Mouse (Mus musculus): ENCODE results near the gene Ppm1e.

Gene Ppm1e

DNA sequence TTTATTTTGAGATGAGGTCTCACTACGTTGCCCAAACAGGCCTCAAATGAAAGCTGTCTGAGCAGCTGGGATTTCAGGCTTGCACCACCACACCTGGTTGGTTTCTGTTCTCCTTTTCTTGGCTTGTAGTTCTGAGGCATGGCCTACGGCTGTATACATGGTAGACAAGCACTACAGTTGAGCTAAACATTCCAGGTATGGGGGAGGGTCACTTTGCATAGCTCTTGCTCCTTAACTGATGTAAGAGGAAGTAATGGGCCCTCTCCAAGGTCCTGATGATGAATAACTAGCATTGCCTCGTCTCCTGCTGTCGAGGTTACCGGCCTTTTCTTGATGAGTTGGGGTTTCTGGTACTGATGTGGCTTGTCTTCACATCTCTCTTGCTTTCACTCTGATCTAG lies 104.7 kb downstream of the Ppm1e start:
- no peak for DNase-seq (ENCODE audit: low read depth in 2 of 2, low spot score in 2 of 2)

DNA sequence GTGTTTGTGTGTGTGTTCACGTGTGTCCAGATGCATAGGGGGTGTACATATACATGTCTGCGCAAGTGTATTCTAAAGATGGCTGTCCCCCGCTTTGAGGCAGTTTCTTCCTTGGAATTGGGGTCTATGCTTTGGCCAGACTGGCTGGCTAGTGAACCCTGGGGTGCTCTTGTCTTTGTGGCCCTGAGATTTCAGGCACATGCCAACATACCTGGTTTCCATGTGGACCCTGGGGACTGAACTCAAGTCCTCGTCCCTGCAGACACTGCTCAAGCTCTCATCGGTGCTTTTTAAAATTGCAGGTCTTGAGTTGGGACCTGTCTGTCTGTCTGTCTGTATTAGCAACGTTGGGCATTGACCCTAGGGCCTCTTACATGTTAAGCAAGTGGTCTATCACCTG lies 105.5 kb downstream of the Ppm1e start:
- DNase-seq (ENCODE audit: low read depth in 2 of 2, low spot score in 2 of 2): no peak

DNA sequence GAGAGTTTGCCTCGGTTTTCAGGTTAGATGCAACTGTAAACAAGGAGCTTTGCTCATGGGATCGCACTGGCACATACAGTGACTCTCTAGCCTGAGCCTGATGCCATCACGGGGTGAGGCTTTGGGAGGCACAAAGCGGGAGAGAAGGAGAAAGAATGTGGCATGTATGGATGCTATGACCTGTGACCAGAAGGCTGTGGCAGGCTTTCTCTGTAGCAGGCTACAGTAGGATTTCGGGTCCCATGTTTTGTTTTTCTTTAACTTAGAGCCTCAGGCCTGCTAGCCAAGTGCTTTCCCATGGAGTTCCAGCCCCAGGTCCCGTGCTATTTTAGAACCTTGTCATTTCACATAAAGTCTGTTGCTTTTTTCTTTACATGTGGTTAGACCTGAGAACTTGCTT lies 108.7 kb downstream of the Ppm1e start:
- DNase-seq (ENCODE audit: low read depth in 2 of 2, low spot score in 2 of 2): no peak

DNA sequence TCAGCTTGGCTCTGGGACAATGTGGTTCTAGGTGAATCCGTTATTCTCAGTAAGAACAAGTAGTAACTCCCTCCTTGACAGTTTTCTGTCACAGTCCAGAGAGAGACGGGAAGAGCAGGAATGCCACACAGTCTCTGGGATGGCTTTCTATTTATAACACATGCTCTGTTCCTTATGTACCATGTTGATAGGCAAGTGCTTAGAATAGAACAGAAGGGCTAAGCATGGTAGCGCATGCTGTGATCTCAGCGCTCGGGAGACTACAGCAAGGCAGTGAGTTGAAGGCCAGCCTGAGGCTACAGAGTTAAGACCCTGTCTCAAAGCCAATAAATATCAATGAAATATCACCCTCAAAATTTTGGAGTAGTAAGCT lies 111.3 kb downstream of the Ppm1e start:
- DNase-seq (ENCODE audit: low read depth in 2 of 2, low spot score in 2 of 2): no peak

DNA sequence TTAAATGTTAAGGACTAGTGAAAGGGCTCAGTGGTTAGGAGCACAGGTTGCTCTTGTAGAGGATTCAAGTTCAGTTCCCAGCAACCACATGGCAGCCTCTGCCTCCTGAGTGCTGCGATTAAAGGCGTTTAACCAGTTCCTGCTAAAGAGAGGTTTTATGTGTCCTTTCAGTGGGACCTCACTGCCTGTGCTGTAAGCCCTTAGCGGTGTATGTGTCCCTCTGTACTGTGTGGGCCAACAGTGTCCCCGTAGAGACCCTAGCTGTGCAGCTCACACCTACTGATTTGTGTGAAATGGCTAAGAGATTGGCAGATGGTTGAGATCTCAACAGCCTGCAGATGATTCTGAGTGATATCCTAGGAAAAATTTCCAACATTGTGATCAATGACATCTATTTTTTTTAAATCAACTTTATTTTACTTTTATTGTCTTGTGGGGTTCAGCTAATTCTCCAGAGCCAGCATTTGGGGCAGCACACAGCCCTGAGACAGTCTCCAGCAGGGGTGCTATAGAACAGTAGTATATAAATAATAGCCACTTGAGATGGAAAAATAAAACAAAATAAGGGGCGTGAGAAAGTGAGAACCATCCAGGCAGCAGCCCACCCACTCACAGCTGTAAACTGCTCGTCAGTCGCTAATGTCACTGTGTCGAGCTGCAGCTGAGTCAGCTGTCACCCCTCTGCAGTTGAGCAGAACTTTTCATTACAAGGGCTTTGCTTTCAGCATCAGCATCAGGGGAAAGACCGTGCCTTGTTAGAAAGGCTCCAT lies 111.9 kb downstream of the Ppm1e start:
- no peak for DNase-seq (ENCODE audit: low read depth in 2 of 2, low spot score in 2 of 2)

DNA sequence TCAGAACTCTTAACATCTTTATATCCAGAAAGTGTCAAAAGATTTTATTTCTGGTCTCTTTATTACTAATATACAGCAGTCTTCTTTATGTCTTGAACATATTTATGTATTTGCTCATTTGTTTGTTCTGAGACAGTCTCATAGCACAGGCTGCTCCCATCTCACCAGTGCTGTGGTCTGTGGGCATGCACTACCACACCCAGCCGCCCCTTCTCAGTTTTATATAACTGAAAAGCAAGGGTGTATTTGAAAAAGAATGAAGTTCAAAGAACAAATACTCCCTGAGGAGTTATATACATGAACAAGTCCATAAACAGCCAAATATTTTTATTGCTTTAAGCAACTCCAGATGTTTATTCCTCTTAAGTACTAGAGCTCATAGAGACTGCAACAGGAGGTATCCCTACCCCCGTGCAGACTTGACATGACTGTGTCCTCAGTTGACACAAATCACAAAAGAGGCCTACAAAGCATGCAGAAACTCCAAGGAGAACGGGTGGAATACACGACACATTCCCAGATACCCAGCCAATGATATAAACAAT lies 112.6 kb downstream of the Ppm1e start:
- DNase-seq (ENCODE audit: low read depth in 2 of 2, low spot score in 2 of 2): no peak

DNA sequence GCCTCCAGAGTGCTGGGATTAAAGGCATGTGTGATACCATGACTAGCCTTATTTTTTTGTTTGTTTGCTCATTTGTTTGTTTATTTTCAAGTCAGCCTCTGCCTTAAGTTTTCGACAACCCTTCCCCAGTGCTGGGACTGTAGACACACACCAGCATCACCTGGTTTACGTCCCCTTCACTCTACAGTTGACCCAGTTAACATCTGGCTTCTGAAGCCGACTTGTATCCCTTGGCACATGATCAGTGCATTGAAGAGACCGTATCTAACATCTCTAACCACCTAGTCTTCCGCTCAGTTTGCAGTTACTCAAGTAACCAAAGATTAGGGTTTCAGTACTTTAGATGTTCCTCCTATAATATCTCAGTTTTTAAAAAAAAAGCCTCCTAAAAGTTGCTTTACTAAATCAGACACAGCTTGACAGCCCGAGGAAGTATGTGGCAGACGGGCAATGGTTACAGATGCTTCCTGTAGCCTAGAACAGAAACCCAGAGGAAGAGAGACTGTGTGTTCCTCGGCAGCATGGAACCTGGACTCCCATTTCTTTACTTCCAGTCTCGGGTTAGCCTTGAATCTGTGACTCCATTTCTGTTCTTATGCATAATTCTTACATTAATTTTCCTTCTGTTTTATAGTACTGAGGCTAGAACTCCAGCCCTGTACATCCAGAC lies 113.5 kb downstream of the Ppm1e start:
- no peak for DNase-seq (ENCODE audit: low read depth in 2 of 2, low spot score in 2 of 2)

DNA sequence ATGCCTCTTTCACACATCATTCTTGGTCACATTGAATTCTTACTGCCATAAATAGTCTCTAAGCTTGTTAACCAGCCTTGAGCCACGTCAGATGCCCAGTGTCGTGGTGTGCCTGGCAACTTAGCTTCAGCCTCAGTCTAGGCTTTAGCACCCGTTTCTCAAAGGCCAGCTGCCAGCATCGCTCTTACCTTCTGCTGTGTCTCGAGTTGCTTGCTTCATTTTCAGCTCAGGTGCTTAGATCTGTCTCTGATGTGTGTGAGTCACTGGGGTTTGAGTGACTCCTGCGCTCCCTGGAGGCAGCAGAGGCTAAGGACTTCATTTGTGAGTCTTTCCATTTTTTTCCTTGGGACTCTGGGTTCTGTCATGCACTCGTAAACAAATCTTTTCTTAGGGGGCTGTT lies 117.6 kb downstream of the Ppm1e start:
- DNase-seq (ENCODE audit: low read depth in 2 of 2, low spot score in 2 of 2): no peak

DNA sequence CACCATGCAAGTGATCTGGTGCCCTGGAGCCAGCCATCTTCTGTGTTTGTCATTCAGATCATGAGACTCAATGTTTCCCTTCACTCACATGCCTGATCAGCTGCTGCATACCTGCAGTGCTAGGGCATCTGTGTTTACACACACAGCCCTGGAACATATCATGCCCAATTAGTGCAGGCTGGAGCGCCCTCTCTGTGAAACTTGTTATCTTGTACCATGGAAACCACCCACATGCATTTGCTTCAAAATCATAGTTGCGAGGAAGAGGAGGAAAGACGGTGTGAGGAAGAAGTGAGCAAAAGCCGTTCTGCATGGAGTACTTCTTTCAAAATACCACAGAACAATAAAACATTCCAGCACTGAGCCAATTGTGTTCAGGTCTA lies 118.0 kb downstream of the Ppm1e start:
- DNase-seq (ENCODE audit: low read depth in 2 of 2, low spot score in 2 of 2): no peak

DNA sequence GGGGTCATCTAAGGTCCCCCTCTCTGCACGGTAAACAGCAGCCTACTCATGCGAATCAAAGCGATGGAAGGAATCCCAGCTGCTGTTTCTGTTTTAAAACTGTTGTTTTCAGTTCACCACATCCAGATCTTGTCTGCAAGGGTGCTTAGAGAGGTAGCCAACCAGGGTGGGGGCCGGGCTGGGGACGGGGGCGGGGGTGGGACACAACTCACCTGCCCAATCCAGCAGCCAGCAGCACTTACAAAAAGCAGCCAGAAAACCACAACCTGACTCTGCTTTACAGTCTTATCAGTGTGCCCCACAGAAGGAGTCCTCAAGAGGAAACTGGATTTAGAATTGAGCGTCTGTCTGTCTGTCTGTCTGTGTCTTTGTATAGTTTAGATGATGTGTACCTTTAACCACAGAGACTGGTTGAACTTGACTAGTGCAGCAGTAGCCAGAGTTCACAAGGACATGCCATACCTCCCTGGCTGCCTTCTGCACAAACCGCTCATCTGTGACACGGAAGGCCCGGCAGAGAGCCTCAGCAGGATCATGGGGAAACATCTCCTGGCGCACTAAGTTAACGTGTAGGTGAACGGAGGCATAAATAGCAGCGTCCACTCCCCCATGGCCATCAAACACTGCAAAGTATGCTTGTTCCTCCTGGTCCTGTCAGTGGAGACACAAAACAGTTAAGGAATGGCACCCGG lies 118.5 kb downstream of the Ppm1e start:
- DNase-seq (ENCODE audit: low read depth in 2 of 2, low spot score in 2 of 2): peak in 1 of 2 experiments; percentile 13

DNA sequence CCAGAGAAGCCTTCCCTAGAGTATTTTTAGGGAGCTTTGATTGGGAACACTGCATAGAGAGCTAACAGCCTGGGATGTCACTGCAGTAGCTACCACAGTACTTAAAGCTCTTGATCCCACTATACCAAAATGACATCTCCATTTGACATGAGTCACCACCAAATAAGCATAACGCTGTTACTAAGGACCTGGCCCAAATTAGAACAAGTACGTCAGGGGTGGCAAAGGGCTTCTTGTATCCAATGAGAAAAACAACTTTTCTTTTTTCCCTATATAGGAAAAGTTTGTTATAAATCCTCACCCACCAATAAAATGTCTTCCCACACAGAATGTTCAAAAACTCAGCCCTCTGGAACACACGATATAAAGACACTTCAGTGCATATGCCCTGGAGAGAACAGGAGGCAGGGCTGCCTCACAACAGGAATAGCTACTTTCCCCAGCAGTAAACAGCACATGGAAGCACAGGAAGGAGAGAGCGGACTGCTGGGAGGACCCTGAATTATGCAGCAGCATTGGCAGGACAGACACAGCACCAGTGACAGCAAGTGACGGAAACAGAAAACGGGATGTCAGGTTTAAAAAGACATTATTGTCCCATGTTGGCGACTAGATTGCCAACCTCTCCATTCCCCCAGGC lies 119.8 kb downstream of the Ppm1e start:
- DNase-seq (ENCODE audit: low read depth in 2 of 2, low spot score in 2 of 2): no peak

DNA sequence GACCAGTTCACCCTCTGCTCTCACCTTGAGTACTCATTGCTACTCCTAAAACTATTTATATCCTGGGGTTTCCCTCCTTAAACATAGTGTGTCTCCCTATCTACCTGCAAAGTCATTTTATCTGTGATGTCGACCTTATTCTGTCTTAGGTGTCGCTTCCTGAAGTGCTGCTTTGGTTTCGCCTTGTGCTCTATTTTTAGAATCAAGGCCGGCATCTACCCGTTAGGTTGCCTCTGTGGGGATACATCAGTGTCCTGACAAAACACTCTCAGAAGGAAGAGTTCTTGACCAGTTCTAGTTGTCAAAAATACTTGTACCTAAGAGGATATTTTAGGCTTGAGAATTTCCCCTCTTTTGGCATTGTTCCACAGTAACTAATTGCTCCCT lies 123.3 kb downstream of the Ppm1e start:
- DNase-seq (ENCODE audit: low read depth in 2 of 2, low spot score in 2 of 2): no peak

DNA sequence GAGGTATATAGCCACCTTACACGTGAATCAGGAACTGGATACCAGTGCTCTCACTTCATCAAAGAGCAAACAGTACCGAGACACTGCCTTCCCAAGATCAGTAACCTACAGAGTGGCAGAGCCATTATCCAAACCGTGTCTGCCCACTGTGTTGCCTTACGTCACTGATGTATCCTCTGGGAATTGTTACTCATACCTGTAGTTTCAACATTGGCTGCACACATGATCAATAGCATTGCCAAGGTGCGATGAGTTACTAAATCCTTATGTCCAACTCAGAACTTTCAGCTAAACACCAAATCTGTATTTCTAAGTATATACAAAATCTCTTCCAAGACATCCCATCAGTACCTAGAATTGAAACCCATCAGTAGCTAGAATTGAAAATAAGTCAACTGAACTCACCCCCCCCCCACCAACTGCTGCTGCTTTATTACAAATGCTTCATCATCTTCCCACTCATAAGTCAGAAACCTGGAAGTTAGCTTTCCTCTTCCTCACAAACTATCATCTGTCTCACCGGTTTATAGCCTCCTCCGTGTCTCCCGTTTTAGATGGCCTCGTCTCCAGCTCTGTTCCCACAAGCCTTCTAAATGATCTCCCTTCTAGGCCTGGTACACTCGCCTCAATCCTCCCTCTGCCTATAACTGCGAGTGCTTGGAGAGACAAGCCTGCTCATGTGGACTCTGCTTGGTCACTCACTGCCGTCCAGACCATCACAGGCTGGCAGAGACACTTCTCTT lies 123.9 kb downstream of the Ppm1e start:
- DNase-seq (ENCODE audit: low read depth in 2 of 2, low spot score in 2 of 2): no peak

DNA sequence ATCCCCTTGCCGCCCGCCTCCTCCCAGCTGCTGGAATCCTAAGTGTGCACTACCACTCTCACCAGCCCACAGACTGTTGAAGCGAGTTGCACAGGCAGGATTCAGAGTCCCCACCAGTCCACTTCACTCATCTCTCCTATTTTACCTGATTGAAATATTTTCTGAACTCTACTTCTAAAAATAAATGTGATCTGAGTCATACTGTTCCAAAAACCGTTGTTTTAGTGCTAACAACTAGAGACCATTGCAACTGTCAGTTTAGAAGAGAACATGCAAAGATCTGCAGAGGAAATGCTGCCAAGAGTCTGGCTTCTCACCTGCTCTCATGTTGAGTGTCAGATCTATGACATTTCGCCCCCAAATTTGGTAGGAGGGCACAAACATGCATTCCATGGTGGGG lies 125.4 kb downstream of the Ppm1e start:
- DNase-seq (ENCODE audit: low read depth in 2 of 2, low spot score in 2 of 2): no peak

DNA sequence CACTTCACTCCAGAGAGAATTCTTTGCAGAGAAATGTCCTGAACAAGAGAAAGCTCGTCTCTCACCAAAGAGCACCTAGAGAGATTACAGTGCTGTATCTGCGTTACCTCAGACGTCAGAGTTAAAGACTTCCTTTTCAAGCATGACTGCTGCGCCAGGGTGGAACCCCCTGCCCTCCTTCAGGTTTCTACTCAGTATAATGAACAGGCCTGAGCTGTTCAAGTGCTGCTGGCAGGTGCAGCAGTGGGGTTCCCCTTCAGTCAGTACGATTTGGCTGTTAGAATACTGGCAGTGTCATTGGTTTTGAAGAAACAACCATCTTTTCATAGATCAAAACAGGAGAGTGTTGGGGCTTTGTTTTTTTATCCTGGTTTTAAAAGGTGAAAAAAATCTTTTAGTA lies 131.8 kb downstream of the Ppm1e start:
- DNase-seq (ENCODE audit: low read depth in 2 of 2, low spot score in 2 of 2): no peak

DNA sequence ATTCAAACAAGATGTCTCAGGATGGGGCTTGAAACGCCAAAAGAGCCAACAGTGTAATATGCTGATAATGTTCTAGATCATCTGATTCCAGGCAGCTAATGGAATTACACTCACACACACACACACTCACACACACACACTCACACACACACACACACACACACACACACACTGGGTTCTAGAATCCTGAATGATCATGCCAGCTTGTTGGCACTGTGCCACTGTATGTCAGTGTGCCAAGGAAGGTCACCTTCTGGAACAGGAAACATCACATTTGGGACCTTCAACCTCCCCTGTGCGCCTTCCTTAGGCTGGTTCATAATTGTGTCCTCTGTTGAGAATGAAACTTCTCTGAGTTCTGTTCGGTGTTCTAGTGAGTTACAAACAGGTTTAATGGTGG lies 136.1 kb downstream of the Ppm1e start:
- DNase-seq (ENCODE audit: low read depth in 2 of 2, low spot score in 2 of 2): no peak

DNA sequence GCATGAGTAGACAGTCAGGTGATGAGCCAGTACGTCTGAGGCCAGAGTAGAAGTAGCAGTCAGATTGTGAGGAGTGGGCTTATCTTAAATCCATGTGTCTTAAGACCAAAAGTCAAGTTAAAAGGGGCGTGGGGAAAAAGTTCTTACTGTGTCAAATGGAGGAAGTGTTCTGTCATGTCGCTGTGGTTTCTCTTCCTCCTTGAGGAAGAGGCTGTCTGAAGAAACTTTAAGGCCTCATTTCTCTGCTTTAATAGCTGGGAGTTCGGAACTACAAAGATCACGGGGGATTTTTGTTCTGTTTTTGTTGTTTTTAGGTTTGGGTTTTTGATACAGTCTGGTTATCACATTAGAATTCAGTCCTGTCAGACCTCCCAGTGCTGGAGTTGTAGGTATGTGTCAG lies 146.5 kb downstream of the Ppm1e start:
- DNase-seq (ENCODE audit: low read depth in 2 of 2, low spot score in 2 of 2): no peak

Measured in CD8-positive naive resting alpha-beta T cell, adult 2 months (primary cell).